Mouse (Mus musculus) MEL (cell line): ENCODE results near the gene Aff3.

Experiments
- CTCF ChIP-seq, 3 experiments: IDR thresholded peaks in 2 of 3; conservative IDR thresholded peaks in 1 of 3; 2 replicates each; pipeline ENCODE4 v1.5.1; 2011 to 2012; ENCODE audit warnings: low read length in 3 of 3, low read depth in 2 of 3, mild to moderate bottlenecking in 2 of 3, improper control_type of control experiment in 1 of 3, inconsistent platforms in 1 of 3, mixed read lengths in 1 of 3, moderate library complexity in 1 of 3; ENCODE audit not compliant: control insufficient read depth in 1 of 3, insufficient read depth in 1 of 3, poor library complexity in 1 of 3, severe bottlenecking in 1 of 3
- POLR2A ChIP-seq, 2 experiments: IDR thresholded peaks; 2 replicates each; pipeline ENCODE4 v1.6.1; 2011 to 2012; ENCODE audit warnings: low read length in 2 of 2, mild to moderate bottlenecking in 2 of 2, control low read depth in 1 of 2, improper control_type of control experiment in 1 of 2, low read depth in 1 of 2, moderate library complexity in 1 of 2; ENCODE audit not compliant: control insufficient read depth in 1 of 2, insufficient read depth in 1 of 2, poor library complexity in 1 of 2

DNA sequence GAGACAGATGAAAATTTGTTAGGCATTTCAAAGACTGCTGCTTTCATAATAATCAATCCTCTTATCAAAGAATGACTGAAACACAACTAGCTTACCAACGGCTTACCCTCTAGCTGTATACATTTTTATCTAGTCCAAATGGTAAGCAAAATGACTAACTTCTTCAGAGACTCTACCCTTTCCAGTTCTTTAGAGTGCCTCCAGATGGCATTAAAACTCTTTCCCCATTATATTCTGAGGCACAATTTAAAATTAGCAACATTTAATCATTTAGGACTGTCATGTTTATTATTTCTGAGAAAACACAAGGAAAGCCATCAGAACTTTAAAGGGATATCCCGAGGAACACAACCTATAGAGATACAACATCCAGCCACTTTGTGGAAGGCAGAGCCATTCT lies 346.1 kb downstream of the Aff3 start:
- TF ChIP-seq POLR2A (IDR thresholded peaks at IDR 0.05; ENCODE audit: control insufficient read depth in 1 of 2, insufficient read depth in 1 of 2, low read depth in 1 of 2, low read length in 2 of 2, poor library complexity in 1 of 2) (no peak), CTCF (IDR thresholded peaks at IDR 0.05 in 2 of 3, conservative IDR thresholded peaks at IDR 0.05 in 1 of 3; ENCODE audit: control insufficient read depth in 1 of 3, insufficient read depth in 1 of 3, low read depth in 2 of 3, low read length in 3 of 3, poor library complexity in 1 of 3, severe bottlenecking in 1 of 3) (peak in 1 of 3 experiments; percentile 1; a peak in 1 of 6 replicates)
